Mouse (Mus musculus) brain, adult 10 weeks (tissue): Measurements from ENCODE around the gene Dnah12. TPM values are rescaled to one million over a fixed set of nuclear protein-coding genes. Genes with fewer than 3 reads are reported as not detected.

Experiments
- polyA plus RNA-seq: library from polyadenylated mRNA; stranded (reverse); fragments of 350-450 nt; fragmentation: Illumina TruSeq; extraction: RNeasy Lipid Tissue Mini Kit (QIAGEN cat#74804); gene quantifications from one replicate; pipeline ENCODE4 v1.2.3, GENCODE M21; 2015; ENCODE audit warnings: low read depth, low replicate concordance

Gene Dnah12
- polyA plus RNA-seq: 0.34 TPM

DNA sequence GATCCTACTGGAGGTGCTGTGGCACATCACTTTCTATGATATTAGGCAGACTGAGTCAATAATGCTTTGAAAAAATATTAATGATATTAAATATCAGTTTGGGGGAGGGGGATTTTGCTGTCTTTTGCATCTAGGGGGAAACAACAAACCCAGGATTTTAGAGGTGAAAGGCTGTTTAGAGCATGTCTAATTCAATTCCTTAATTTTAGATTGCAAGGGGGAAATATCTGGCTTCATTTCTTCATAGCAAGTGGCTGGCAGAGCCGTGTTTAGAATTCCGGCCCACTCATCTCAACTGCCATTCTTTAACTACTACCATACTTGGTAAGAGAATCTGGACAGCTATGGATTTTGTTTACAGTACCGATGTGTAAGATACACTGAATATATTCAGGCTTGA is at the start of gene Dnah12:
Gene Dnah12, plus strand, starts transcription at position 301 of the 400 bp plus-strand sequence.

DNA sequence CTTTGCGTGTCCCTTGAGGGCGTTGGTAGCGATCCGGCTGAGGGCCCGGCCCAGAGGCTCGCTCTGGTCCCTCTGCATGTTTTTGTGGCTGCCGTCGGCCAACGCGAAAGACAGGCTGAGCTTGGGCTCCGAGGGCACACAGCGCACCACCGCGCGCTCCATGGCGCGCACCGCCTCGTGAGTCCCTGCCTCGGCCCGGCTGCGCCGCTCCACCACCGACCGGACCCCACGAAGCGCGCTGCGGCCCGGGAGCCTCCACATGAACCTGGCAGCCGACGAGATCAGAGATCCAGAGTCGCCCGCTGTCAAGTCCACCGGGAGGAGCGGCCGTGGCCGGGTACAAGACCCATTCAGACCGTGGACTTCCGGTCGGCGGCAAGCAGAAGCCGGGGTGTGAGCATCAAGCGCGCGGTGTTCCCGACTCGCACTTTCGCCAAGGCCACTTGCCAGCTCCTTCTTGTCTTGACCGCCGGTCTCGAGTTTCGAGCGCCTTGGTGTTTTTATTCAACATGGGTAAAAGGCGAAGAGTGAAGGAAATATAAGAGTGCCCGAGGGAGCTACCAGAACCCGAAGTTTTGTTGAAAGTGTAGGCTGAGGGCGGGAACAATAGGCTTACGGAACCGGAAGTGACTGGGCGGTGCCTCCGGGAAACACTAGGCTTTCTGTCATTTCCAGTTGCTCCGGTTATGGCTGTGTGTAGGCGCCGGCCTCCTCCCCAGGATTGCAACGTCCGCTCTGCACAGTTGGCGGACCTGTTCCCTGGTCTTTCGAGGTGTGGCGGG is 23.6 kb upstream of the Dnah12 start, which contains the start of gene Pde12:
Gene Pde12, minus strand, starts transcription at position 592 of the 782 bp plus-strand sequence.

DNA sequence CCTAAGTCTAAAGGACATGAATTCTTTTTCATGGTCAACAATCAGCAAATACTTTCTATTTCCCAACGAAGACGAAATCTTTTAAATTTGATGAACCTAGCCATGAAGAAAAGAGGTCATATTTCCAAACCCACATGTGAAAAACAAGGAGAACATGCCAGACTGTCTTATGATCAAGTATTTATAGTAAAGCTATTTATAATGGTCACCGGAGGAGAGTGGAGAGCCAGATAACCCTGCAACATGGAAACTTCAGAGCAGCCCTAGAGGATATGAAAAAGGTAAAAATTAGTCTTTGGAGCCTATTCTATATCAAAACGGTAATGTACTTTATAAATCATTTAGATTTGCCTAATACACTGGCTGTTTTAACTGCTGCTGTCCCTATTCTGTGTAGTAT is 201.3 kb downstream of the Dnah12 start, which contains the start of gene Asb14:
Gene Asb14, plus strand, starts transcription at position 166 of the 400 bp plus-strand sequence.

Other genes starting within 250 kb of the Dnah12 start
- 77.9 TPM for gene Slmap, start 158.3 kb upstream of the Dnah12 start, polyA plus RNA-seq
- gene Dennd6a, start 119.4 kb upstream of the Dnah12 start, polyA plus RNA-seq: 21.2 TPM
- 149 TPM for gene Arf4, start 55.2 kb upstream of the Dnah12 start, polyA plus RNA-seq
- gene Pde12, start 23.4 kb upstream of the Dnah12 start, polyA plus RNA-seq: 6.1 TPM
- gene Asb14, start 201.3 kb downstream of the Dnah12 start, polyA plus RNA-seq: not detected